Mouse (Mus musculus): ENCODE measurements at regions not wholly inside any gene's neighbourhood (a gene's known extent, or its start where the extent isn't known, plus 50 kb on each side); places are given as distances from the start of the nearest gene placed in this dataset.

- ATAC-seq (replicated peaks; ENCODE audit: poor library complexity, severe bottlenecking): no peak
Observed at GRCm38 (mm10) chr4:142791823-142792605, 420.8 kb downstream of the Prdm2 start.

GRCm38 (mm10) chr4:142789048-142789447 lies 423.7 kb downstream of the Prdm2 start:
- ATAC-seq (replicated peaks; ENCODE audit: poor library complexity, severe bottlenecking): no peak

- no peak for ATAC-seq (replicated peaks; ENCODE audit: poor library complexity, severe bottlenecking)
Observed at GRCm38 (mm10) chr4:142785386-142785785, 427.4 kb downstream of the Prdm2 start.

- no peak for ATAC-seq (replicated peaks; ENCODE audit: poor library complexity, severe bottlenecking)
Observed at GRCm38 (mm10) chr4:142776711-142777411, 435.9 kb downstream of the Prdm2 start.

- no peak for ATAC-seq (replicated peaks; ENCODE audit: poor library complexity, severe bottlenecking)
Observed at GRCm38 (mm10) chr4:142775023-142775422, 437.8 kb downstream of the Prdm2 start.

- no peak for ATAC-seq (replicated peaks; ENCODE audit: poor library complexity, severe bottlenecking)
Observed at GRCm38 (mm10) chr4:142773651-142774151, 439.1 kb downstream of the Prdm2 start.

GRCm38 (mm10) chr4:142772751-142773455 lies 439.9 kb downstream of the Prdm2 start:
- ATAC-seq (replicated peaks; ENCODE audit: poor library complexity, severe bottlenecking): no peak

- ATAC-seq (replicated peaks; ENCODE audit: poor library complexity, severe bottlenecking): no peak
Observed at GRCm38 (mm10) chr4:142771520-142772150, 441.2 kb downstream of the Prdm2 start.

GRCm38 (mm10) chr4:142770177-142770576 lies 442.6 kb downstream of the Prdm2 start:
- no peak for ATAC-seq (replicated peaks; ENCODE audit: poor library complexity, severe bottlenecking)

GRCm38 (mm10) chr4:142767665-142768064 lies 445.1 kb downstream of the Prdm2 start:
- no peak for ATAC-seq (replicated peaks; ENCODE audit: poor library complexity, severe bottlenecking)

GRCm38 (mm10) chr4:142761577-142761976 lies 451.2 kb downstream of the Prdm2 start:
- no peak for ATAC-seq (replicated peaks; ENCODE audit: poor library complexity, severe bottlenecking)

GRCm38 (mm10) chr4:142758102-142758501 lies 454.7 kb downstream of the Prdm2 start:
- no peak for ATAC-seq (replicated peaks; ENCODE audit: poor library complexity, severe bottlenecking)

GRCm38 (mm10) chr4:142756332-142756731 lies 456.5 kb downstream of the Prdm2 start:
- ATAC-seq (replicated peaks; ENCODE audit: poor library complexity, severe bottlenecking): no peak

- no peak for ATAC-seq (replicated peaks; ENCODE audit: poor library complexity, severe bottlenecking)
Observed at GRCm38 (mm10) chr4:142749918-142750317, 462.9 kb downstream of the Prdm2 start.

- no peak for ATAC-seq (replicated peaks; ENCODE audit: poor library complexity, severe bottlenecking)
Observed at GRCm38 (mm10) chr4:142723554-142723907, 484.3 kb upstream of the Kazn start.

GRCm38 (mm10) chr4:142722845-142723553 lies 483.8 kb upstream of the Kazn start:
- ATAC-seq (replicated peaks; ENCODE audit: poor library complexity, severe bottlenecking): no peak

GRCm38 (mm10) chr4:142701606-142702005 lies 462.4 kb upstream of the Kazn start:
- no peak for ATAC-seq (replicated peaks; ENCODE audit: poor library complexity, severe bottlenecking)

GRCm38 (mm10) chr4:142694926-142695325 lies 455.7 kb upstream of the Kazn start:
- no peak for ATAC-seq (replicated peaks; ENCODE audit: poor library complexity, severe bottlenecking)

GRCm38 (mm10) chr4:142688241-142688640 lies 449.0 kb upstream of the Kazn start:
- no peak for ATAC-seq (replicated peaks; ENCODE audit: poor library complexity, severe bottlenecking)

GRCm38 (mm10) chr4:142677426-142677825 lies 438.2 kb upstream of the Kazn start:
- no peak for ATAC-seq (replicated peaks; ENCODE audit: poor library complexity, severe bottlenecking)

Data from granulocyte monocyte progenitor cell, adult 5-6 weeks (primary cell).